Mouse (Mus musculus) CH12.LX (cell line): ENCODE results near the gene Cox4i2. TPM values are rescaled to one million over a fixed set of nuclear protein-coding genes. Genes with fewer than 3 reads are reported as not detected.

Experiments
- DNase-seq: peaks from one replicate; pipeline ENCODE4 v3.0.0-alpha.2; 2013; ENCODE audit errors: extremely low read depth
- H3K27ac ChIP-seq: 2 replicates; pipeline ENCODE4 v1.5.1; 2012; ENCODE audit warnings: low read depth, mild to moderate bottlenecking, control low read depth, moderate library complexity; ENCODE audit not compliant: insufficient read depth
- H3K27me3 ChIP-seq: replicated peaks from 2 replicates; pipeline ENCODE3; 2012; ENCODE audit warnings: inconsistent platforms
- H3K36me3 ChIP-seq, 2 experiments: replicated peaks in 1 of 2; 2 replicates each; pipeline versions ENCODE3 to v1.6.1; 2012; ENCODE audit warnings: inconsistent platforms in 1 of 2, low read length in 1 of 2, mild to moderate bottlenecking in 1 of 2, mixed read lengths in 1 of 2, moderate library complexity in 1 of 2; ENCODE audit not compliant: control insufficient read depth in 1 of 2, insufficient read depth in 1 of 2
- H3K4me1 ChIP-seq, 2 experiments: 2 replicates each; pipeline ENCODE4 v1.6.1; 2012; ENCODE audit warnings: inconsistent platforms in 1 of 2, moderate library complexity in 1 of 2; ENCODE audit not compliant: insufficient read depth in 2 of 2, control insufficient read depth in 1 of 2
- H3K4me2 ChIP-seq: 2 replicates; pipeline ENCODE4 v1.6.1; 2012; ENCODE audit warnings: low read depth, mild to moderate bottlenecking, control low read depth; ENCODE audit not compliant: poor library complexity, insufficient read depth, severe bottlenecking
- H3K4me3 ChIP-seq, 3 experiments: fragments of 150-350 bp in 1 of 3; sonication (generic) in 1 of 3; replicated peaks in 1 of 3; 2 replicates each; pipeline versions ENCODE3 to v1.5.1; 2011 to 2012; ENCODE audit warnings: low read depth in 2 of 3, low read length in 2 of 3, mild to moderate bottlenecking in 2 of 3, moderate library complexity in 2 of 3, control low read depth in 1 of 3, improper control_type of control experiment in 1 of 3, inconsistent platforms in 1 of 3, mixed read lengths in 1 of 3; ENCODE audit not compliant: poor library complexity in 1 of 3
- H3K79me2 ChIP-seq: replicated peaks from 2 replicates; pipeline ENCODE4 v1.6.1; 2012; ENCODE audit warnings: mild to moderate bottlenecking, moderate library complexity; ENCODE audit not compliant: control insufficient read depth, poor library complexity, insufficient read depth, severe bottlenecking; ENCODE audit errors: extremely low read depth
- H3K9ac ChIP-seq: 2 replicates; pipeline ENCODE4 v1.6.1; 2012; ENCODE audit warnings: low read depth, mild to moderate bottlenecking, control low read depth, moderate library complexity; ENCODE audit not compliant: insufficient read depth
- H3K9me3 ChIP-seq: replicated peaks from 2 replicates; pipeline ENCODE3; 2012; ENCODE audit warnings: low read length, inconsistent platforms, mixed read lengths
- BHLHE40 ChIP-seq: IDR thresholded peaks from 2 replicates; pipeline ENCODE4 v1.6.1; 2011; ENCODE audit warnings: mild to moderate bottlenecking, low read depth, low read length, improper control_type of control experiment
- CHD2 ChIP-seq: IDR thresholded peaks from 2 replicates; pipeline ENCODE4 v1.6.1; 2011; ENCODE audit warnings: low read length, improper control_type of control experiment
- CTCF ChIP-seq, 2 experiments: IDR thresholded peaks in 1 of 2; conservative IDR thresholded peaks in 1 of 2; 2 replicates each; pipeline ENCODE4 v1.5.1; 2011 to 2012; ENCODE audit warnings: low read depth in 2 of 2, low read length in 2 of 2, improper control_type of control experiment in 1 of 2, inconsistent platforms in 1 of 2, mild to moderate bottlenecking in 1 of 2, moderate library complexity in 1 of 2
- E2F4 ChIP-seq: IDR thresholded peaks from 2 replicates; pipeline ENCODE4 v1.6.1; 2011; ENCODE audit warnings: low read depth, low read length, improper control_type of control experiment; ENCODE audit not compliant: insufficient replicate concordance
- ELF1 ChIP-seq: IDR thresholded peaks from 2 replicates; pipeline ENCODE4 v1.6.1; 2014; ENCODE audit warnings: low read depth, mild to moderate bottlenecking, inconsistent platforms, low read length, improper control_type of control experiment
- EP300 ChIP-seq: IDR thresholded peaks from 2 replicates; pipeline ENCODE4 v1.6.1; 2011; ENCODE audit warnings: low read length, improper control_type of control experiment
- GABPA ChIP-seq: IDR thresholded peaks from 2 replicates; pipeline ENCODE4 v1.6.1; 2012; ENCODE audit warnings: low read depth, low read length, improper control_type of control experiment, inconsistent platforms; ENCODE audit not compliant: insufficient replicate concordance
- IRF4 ChIP-seq: IDR thresholded peaks from 2 replicates; pipeline ENCODE4 v1.6.1; 2014; ENCODE audit warnings: low read depth, mild to moderate bottlenecking, inconsistent platforms, low read length, improper control_type of control experiment
- JUND ChIP-seq: conservative IDR thresholded peaks from 2 replicates; pipeline ENCODE4 v1.6.1; 2011; ENCODE audit warnings: low read depth, low read length, improper control_type of control experiment
- KAT2A ChIP-seq: IDR thresholded peaks from 2 replicates; pipeline ENCODE4 v1.6.1; 2012; ENCODE audit warnings: low read length, improper control_type of control experiment, inconsistent platforms; ENCODE audit not compliant: insufficient replicate concordance
- MAFK ChIP-seq: IDR thresholded peaks from 2 replicates; pipeline ENCODE4 v1.6.1; 2011; ENCODE audit warnings: low read length, improper control_type of control experiment; ENCODE audit not compliant: insufficient replicate concordance
- MAZ ChIP-seq: IDR thresholded peaks from 2 replicates; pipeline ENCODE4 v1.6.1; 2012; ENCODE audit warnings: low read depth, mild to moderate bottlenecking, inconsistent platforms, low read length, improper control_type of control experiment, moderate library complexity
- MEF2A ChIP-seq: IDR thresholded peaks from 2 replicates; pipeline ENCODE4 v1.6.1; 2014; ENCODE audit warnings: low read depth, mild to moderate bottlenecking, inconsistent platforms, low read length, improper control_type of control experiment, borderline replicate concordance
- MXI1 ChIP-seq: IDR thresholded peaks from 2 replicates; pipeline ENCODE4 v1.6.1; 2011; ENCODE audit warnings: mild to moderate bottlenecking, low read depth, low read length, improper control_type of control experiment
- NELFE ChIP-seq: IDR thresholded peaks from 2 replicates; pipeline ENCODE4 v1.6.1; 2011; ENCODE audit warnings: low read depth, low read length, improper control_type of control experiment
- NRF1 ChIP-seq: IDR thresholded peaks from 2 replicates; pipeline ENCODE4 v1.6.1; 2014; ENCODE audit warnings: low read depth, mild to moderate bottlenecking, inconsistent platforms, low read length, improper control_type of control experiment, moderate library complexity
- RAD21 ChIP-seq: IDR thresholded peaks from 2 replicates; pipeline ENCODE4 v1.6.1; 2011; ENCODE audit warnings: low read depth, mild to moderate bottlenecking, low read length, improper control_type of control experiment, moderate library complexity
- SMC3 ChIP-seq: IDR thresholded peaks from 2 replicates; pipeline ENCODE4 v1.6.1; 2011; ENCODE audit warnings: low read depth, low read length, improper control_type of control experiment
- TBP ChIP-seq: conservative IDR thresholded peaks from 2 replicates; pipeline ENCODE4 v1.6.1; 2011; ENCODE audit warnings: low read depth, low read length, improper control_type of control experiment
- TCF12 ChIP-seq: IDR thresholded peaks from 2 replicates; pipeline ENCODE4 v1.6.1; 2014; ENCODE audit warnings: low read depth, mild to moderate bottlenecking, inconsistent platforms, low read length, improper control_type of control experiment
- UBTF ChIP-seq: IDR thresholded peaks from 2 replicates; pipeline ENCODE4 v1.6.1; 2012; ENCODE audit warnings: low read depth, mild to moderate bottlenecking, inconsistent platforms, low read length, improper control_type of control experiment, moderate library complexity
- USF1 ChIP-seq: IDR thresholded peaks from 2 replicates; pipeline ENCODE4 v1.6.1; 2014; ENCODE audit warnings: low read depth, mild to moderate bottlenecking, inconsistent platforms, low read length, improper control_type of control experiment
- USF2 ChIP-seq: conservative IDR thresholded peaks from 2 replicates; pipeline ENCODE4 v1.6.1; 2011; ENCODE audit warnings: low read depth, low read length, improper control_type of control experiment
- ZC3H11A ChIP-seq: IDR thresholded peaks from 2 replicates; pipeline ENCODE4 v1.6.1; 2012; ENCODE audit warnings: low read depth, mild to moderate bottlenecking, inconsistent platforms, low read length, improper control_type of control experiment
- ZKSCAN1 ChIP-seq: IDR thresholded peaks from 2 replicates; pipeline ENCODE4 v1.6.1; 2012; ENCODE audit warnings: low read depth, inconsistent platforms, low read length, improper control_type of control experiment, borderline replicate concordance
- dilution Hi-C: fragments of 300-500 bp; cut with MboI; formaldehyde crosslinking; loops from 2 replicates; pipeline ENCODE4 v1.14.3; 2020; ENCODE audit warnings: low sequenced_read_pairs; ENCODE audit not compliant: extremely low pct_unique_long_range_greater_than_20kb, extremely low pct_ligation_motif_present
- in situ Hi-C: fragments of 300-500 bp; cut with MboI; formaldehyde crosslinking; loops from 3 replicates; pipeline ENCODE4 v1.14.3; 2019; ENCODE audit warnings: low sequenced_read_pairs, low pct_ligation_motif_present, low pct_unique_long_range_greater_than_20kb, mixed read lengths
- polyA plus RNA-seq: library from polyadenylated mRNA; unstranded; fragments of >175 nt; gene quantifications from 2 replicates; pipeline ENCODE4 v1.2.1, GENCODE M21; 2012; ENCODE audit warnings: low read depth; ENCODE audit not compliant: insufficient read length
- total RNA-seq, 2 experiments: library from RNA; depleted of rRNA; stranded (reverse); fragments of 300-350 nt in 1 of 2; fragments of >200 nt in 1 of 2; gene quantifications; 2 replicates each; pipeline ENCODE4 v1.2.3; 2012 to 2014

The Cox4i2 gene
- total and polyA plus RNA-seq, 3 experiments: not detected

GRCm38 (mm10) chr2:152769677-152770076 lies 15.7 kb downstream of the Cox4i2 start:
- no peak overlapping the region for H3K4me3 ChIP-seq
- TF ChIP-seq MEF2A: no peak
- TF ChIP-seq MAZ: no peak
- no peak for TF ChIP-seq IRF4
- TF ChIP-seq TCF12: no peak
- TF ChIP-seq MXI1: no peak
- in situ Hi-C loops (no loop called here), dilution Hi-C loops (no loop called here)
- no peak for DNase-seq
- H3K4me2 ChIP-seq: no peak overlapping the region
- peaks cover 0 to 25% of the 10 kb centered on the region in 2 experiments; a peak in 2 of 4 replicates for H3K4me1 ChIP-seq
- no peaks in the 10 kb centered on the region for H3K36me3 ChIP-seq
- H3K9me3 ChIP-seq: no peaks in the 10 kb centered on the region
- no peak overlapping the region for H3K9ac ChIP-seq
- no peaks in the 10 kb centered on the region for H3K79me2 ChIP-seq
- peaks cover 13% of the 10 kb centered on the region for H3K27me3 ChIP-seq
- H3K27ac ChIP-seq: no peak overlapping the region

- no peak overlapping the region for H3K27ac ChIP-seq
- H3K36me3 ChIP-seq: no peaks in the 10 kb centered on the region
- in situ Hi-C loops (no loop called here), dilution Hi-C loops (no loop called here)
- no peak for DNase-seq
- no peak overlapping the region for H3K4me2 ChIP-seq
- peaks cover 2 to 28% of the 10 kb centered on the region in 2 experiments for H3K4me1 ChIP-seq
- no peaks in the 10 kb centered on the region for H3K79me2 ChIP-seq
- H3K9ac ChIP-seq: no peak overlapping the region
- TF ChIP-seq USF2 (no peak), SMC3 (no peak), ELF1 (no peak), NELFE (no peak), EP300 (no peak), JUND (no peak), E2F4 (no peak)
- no peak overlapping the region for H3K4me3 ChIP-seq
- H3K27me3 ChIP-seq: peaks cover 7% of the 10 kb centered on the region
- H3K9me3 ChIP-seq: no peaks in the 10 kb centered on the region
Measured at GRCm38 (mm10) chr2:152771571-152771970, 17.6 kb downstream of the Cox4i2 start.

GRCm38 (mm10) chr2:152772231-152772630 lies 18.3 kb downstream of the Cox4i2 start:
- Histone ChIP-seq H3K27ac (no peak overlapping the region), H3K79me2 (no peaks in the 10 kb centered on the region), H3K4me1 (peaks cover 2 to 21% of the 10 kb centered on the region in 2 experiments), H3K36me3 (peaks cover 0 to 3% of the 10 kb centered on the region in 2 experiments), H3K9me3 (no peaks in the 10 kb centered on the region), H3K9ac (no peak overlapping the region), H3K4me3 (no peak overlapping the region), H3K4me2 (no peak overlapping the region), H3K27me3 (peaks cover 6% of the 10 kb centered on the region)
- in situ Hi-C loops: no loop called here
- dilution Hi-C loops: no loop called here
- DNase-seq: no peak
- no peak for TF ChIP-seq GABPA
- no peak for TF ChIP-seq TBP
- TF ChIP-seq CTCF (conservative IDR thresholded peaks at IDR 0.05 in 1 of 2, IDR thresholded peaks at IDR 0.05 in 1 of 2; ENCODE audit: low read depth in 2 of 2, low read length in 2 of 2): no peak
- TF ChIP-seq USF2: no peak
- TF ChIP-seq JUND: no peak
- TF ChIP-seq KAT2A: no peak
- TF ChIP-seq MAZ: no peak
- no peak for TF ChIP-seq BHLHE40
- no peak for TF ChIP-seq MAFK
- TF ChIP-seq EP300: no peak
- TF ChIP-seq RAD21: no peak
- TF ChIP-seq ELF1: no peak
- no peak for TF ChIP-seq ZKSCAN1
- no peak for TF ChIP-seq CHD2
- no peak for TF ChIP-seq ZC3H11A
- no peak for TF ChIP-seq USF1
- no peak for TF ChIP-seq UBTF
- no peak for TF ChIP-seq NRF1
